Comparison of ENCODE assay signal across 8 mouse cellular contexts in the genomic region with DNA sequence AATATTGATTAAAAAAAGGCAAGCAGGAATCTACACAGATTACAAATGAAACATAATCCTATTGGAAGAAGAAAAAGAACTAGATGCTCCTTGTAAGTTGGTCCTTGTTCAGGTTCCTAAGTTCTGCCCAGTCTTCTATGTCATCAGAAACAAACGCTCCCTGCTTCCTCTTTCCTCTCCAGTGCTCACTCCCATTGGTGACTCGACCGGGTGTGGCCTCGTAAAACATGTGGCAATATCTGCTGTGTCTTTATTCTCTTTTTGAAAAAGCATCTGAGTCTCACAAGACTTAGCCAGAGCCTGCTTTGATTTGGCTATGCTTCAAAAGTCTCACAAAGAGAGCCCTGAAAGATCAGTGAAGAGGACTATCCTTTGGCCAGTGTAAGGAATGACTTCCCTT.
A peak's percentile ranks its signal among the peaks of the same experiment; 100 is the strongest.
DNase-seq lines count a peak whose midpoint lies in the region; ATAC-seq lines count a peak whose summit lies in the region.

No protein-coding gene starts in this region.

- peak; percentile 97 for ATAC-seq in monocyte, adult 5-6 weeks (replicated peaks; ENCODE audit: insufficient number of reproducible peaks, low FRiP score, low TSS enrichment, poor library complexity, severe bottlenecking)

- 15% methylated on average over 4 of the region's 4 CpGs for WGBS in large intestine, adult 2 months

- DNase-seq in gastrocnemius, adult 18-20 months (ENCODE audit: low spot score), result peak; percentile 43
- DNase-seq in gastrocnemius, postnatal 10 days, result no peak
- peak; percentile 58 for DNase-seq in NIH3T3 (ENCODE audit: low read depth)
- peak; percentile 33 for DNase-seq in large intestine, adult 2 months (ENCODE audit: low read depth, low spot score)
- DNase-seq in layer of hippocampus, postnatal 36 days, result no peak
- no peak for DNase-seq in yolk sac, embryonic 10.5 days (ENCODE audit: low spot score)
- DNase-seq in thymus, adult 18-20 months, result no peak

Comparison
In these comparisons a context has a peak if more than half of its experiments do, and no peak if none do; other contexts are left out.
1. DNase-seq: peak in gastrocnemius, adult 18-20 months (single experiment), NIH3T3 (single experiment) and large intestine, adult 2 months (single experiment); none in gastrocnemius, postnatal 10 days (single experiment), layer of hippocampus, postnatal 36 days (0 of 2), yolk sac, embryonic 10.5 days (single experiment) and thymus, adult 18-20 months (0 of 2).